Mouse (Mus musculus) heart, adult 2 months (tissue): ENCODE results near the gene Dok4.

ENCODE experiments used
- CTCF ChIP-seq: fragments of 200-600 bp; IDR thresholded peaks from 2 replicates; pipeline ENCODE4 v1.8.1; 2022; ENCODE audit warnings: antibody characterized with exemption, mild to moderate bottlenecking, moderate library complexity
- EP300 ChIP-seq: fragments of 200-500 bp; IDR thresholded peaks from 2 replicates; pipeline ENCODE4 v1.6.1; 2011; ENCODE audit warnings: low read depth, low read length, control low read depth; ENCODE audit not compliant: insufficient read depth
- POLR2A ChIP-seq: fragments of 200-500 bp; IDR thresholded peaks from 2 replicates; pipeline ENCODE4 v1.6.1; 2011; ENCODE audit warnings: mild to moderate bottlenecking, low read depth, low read length, control low read depth; ENCODE audit not compliant: insufficient read depth

DNA sequence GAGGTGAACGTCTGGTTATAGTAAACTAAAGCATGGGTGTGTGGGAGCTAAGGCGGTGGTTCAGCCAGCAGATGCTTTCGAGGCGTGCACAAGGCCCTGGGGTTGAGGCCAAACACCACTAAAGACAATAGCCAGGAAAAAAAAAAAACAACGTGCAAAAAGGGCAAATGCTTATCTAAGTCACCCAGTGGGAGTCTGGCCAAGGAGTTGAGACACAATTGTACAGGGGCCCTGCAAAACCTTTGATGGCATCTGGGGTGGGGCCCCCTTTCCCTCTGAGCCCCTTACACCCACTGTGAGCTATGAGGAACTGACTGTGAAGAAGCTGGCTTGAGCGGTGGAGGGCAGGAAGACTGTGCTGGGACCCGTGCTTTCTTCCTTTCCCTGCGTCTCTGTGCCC, 46.5 kb upstream of the Dok4 start:
- TF ChIP-seq CTCF (no peak), EP300 (peak; percentile 75; the same call in 1 of the 2 replicates), POLR2A (no peak)
